Mouse (Mus musculus): ENCODE measurements around the gene Dnajc3.

DNA sequence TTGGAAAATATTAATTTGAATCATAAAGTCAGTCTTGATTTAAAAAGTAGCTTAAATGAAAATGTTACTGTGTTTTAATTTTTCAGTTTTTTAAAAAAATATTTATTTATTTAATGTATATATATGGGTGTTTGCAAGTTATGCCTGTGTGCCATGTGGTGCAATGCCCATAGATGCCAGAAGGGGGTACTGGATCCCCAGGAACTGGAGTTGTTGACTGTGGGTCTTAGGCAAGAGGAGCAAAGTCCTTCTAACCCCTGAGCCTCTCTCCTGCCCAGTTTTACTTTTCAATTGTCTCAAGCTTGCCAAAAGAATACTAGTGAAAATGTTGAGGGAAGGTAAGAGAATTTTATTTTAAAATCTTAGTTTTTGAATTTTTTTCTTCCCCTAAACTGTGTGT lies 65.5 kb downstream of the Dnajc3 start:
- TF ChIP-seq POLR2A (IDR thresholded peaks at IDR 0.05; ENCODE audit: borderline replicate concordance, extremely low read depth, low read depth, low read length) (no peak), CTCF (IDR thresholded peaks at IDR 0.05; ENCODE audit: insufficient read depth, low read length) (peak; percentile 58)
